Mouse (Mus musculus) testis, adult 2 months (tissue): Measurements from ENCODE around the gene 4931409K22Rik.

Experiments
- CTCF ChIP-seq: fragments of 200-500 bp; IDR thresholded peaks from 2 replicates; pipeline ENCODE4 v1.5.1; 2012; ENCODE audit warnings: low read depth, mild to moderate bottlenecking, inconsistent platforms, low read length, moderate library complexity; ENCODE audit not compliant: control insufficient read depth, insufficient read depth, insufficient replicate concordance
- POLR2A ChIP-seq: fragments of 200-500 bp; IDR thresholded peaks from 2 replicates; pipeline ENCODE4 v1.6.1; 2012; ENCODE audit warnings: low read depth, mild to moderate bottlenecking, inconsistent platforms, low read length, moderate library complexity; ENCODE audit not compliant: control insufficient read depth

- TF ChIP-seq CTCF (no peak), POLR2A (no peak)
These were observed 61.6 kb downstream of the 4931409K22Rik start for GRCm38 (mm10) chr5:24495019-24495418.
